Mouse (Mus musculus) midbrain, embryonic 10.5 days (tissue): ENCODE results near the gene Nap1l1. TPM values are rescaled to one million over a fixed set of nuclear protein-coding genes. Genes with fewer than 3 reads are reported as not detected.
"Not testable (repeated sequence)": the region's sequence is repeated elsewhere in the genome, so short reads cannot be mapped to it uniquely, and the experiment has no call there.

Source experiments
- DNase-seq: peaks from one replicate; pipeline ENCODE4 v3.0.0-alpha.2; 2017; ENCODE audit warnings: low spot score
- H3K27ac ChIP-seq: fragments of 300-500 bp; sonication (generic); replicated peaks from 2 replicates; pipeline ENCODE4 v1.5.1; 2016; ENCODE audit warnings: mild to moderate bottlenecking
- H3K27me3 ChIP-seq: fragments of 300-500 bp; sonication (generic); 2 replicates; pipeline ENCODE4 v1.6.1; 2016; ENCODE audit warnings: low read depth, mild to moderate bottlenecking; ENCODE audit not compliant: poor library complexity, severe bottlenecking
- H3K36me3 ChIP-seq: fragments of 300-500 bp; sonication (generic); 2 replicates; pipeline ENCODE4 v1.6.1; 2016; ENCODE audit warnings: mild to moderate bottlenecking, moderate library complexity
- H3K4me1 ChIP-seq: fragments of 300-500 bp; sonication (generic); 2 replicates; pipeline ENCODE4 v1.6.1; 2016
- H3K4me3 ChIP-seq: fragments of 300-500 bp; sonication (generic); 2 replicates; pipeline ENCODE4 v1.5.1; 2016; ENCODE audit warnings: mild to moderate bottlenecking, moderate library complexity
- H3K9me3 ChIP-seq: fragments of 300-500 bp; sonication (generic); replicated peaks from 2 replicates; pipeline ENCODE4 v1.6.1; 2016; ENCODE audit warnings: mild to moderate bottlenecking
- WGBS: fragments of 180-500 bp; shearing (Covaris S2); methylation state at CpG from one replicate; pipeline ENCODE4 v1.1.7; 2016; 5-methylcytosine and 5-hydroxymethylcytosine counted together
- polyA plus RNA-seq: library from polyadenylated mRNA; unstranded; fragments of >200 nt; fragmentation: Nextera tagmentation; extraction: Ambion mirVana; gene quantifications from 2 replicates; pipeline ENCODE4 v1.2.1, GENCODE M21; 2016

The Nap1l1 gene
- 355 and 424 TPM in 2 replicates for polyA plus RNA-seq

- Histone ChIP-seq H3K27me3 (no peaks in the 10 kb centered on the region), H3K4me1 (peaks cover 52% of the 10 kb centered on the region), H3K9me3 (no peaks in the 10 kb centered on the region), H3K4me3 (peak within 1 kb of the TSS; percentile 97), H3K36me3 (peaks cover 25% of the 10 kb centered on the region), H3K27ac (peak within 1 kb of the TSS; percentile 100)
- peak; percentile 99 for DNase-seq
- under 1% methylated on average over 78 of the region's 80 CpGs for WGBS
Measured at GRCm38 (mm10) chr10:111472686-111473510, at the start of gene Nap1l1. TSS of gene Nap1l1 (plus strand) at chr10:111473223.

GRCm38 (mm10) chr10:111426491-111426890 lies 46.5 kb upstream of the Nap1l1 start:
- no peak overlapping the region for H3K27ac ChIP-seq
- WGBS, result 94% methylated on average over 1 of the region's 1 CpGs
- H3K27me3 ChIP-seq, result no peaks in the 10 kb centered on the region
- H3K4me1 ChIP-seq, result peaks cover 16% of the 10 kb centered on the region
- peaks cover 5% of the 10 kb centered on the region for H3K9me3 ChIP-seq
- DNase-seq, result no peak
- H3K36me3 ChIP-seq, result no peaks in the 10 kb centered on the region
- H3K4me3 ChIP-seq, result no peak overlapping the region

- Histone ChIP-seq H3K9me3 (no peaks in the 10 kb centered on the region), H3K4me3 (no peak overlapping the region), H3K4me1 (no peaks in the 10 kb centered on the region), H3K36me3 (no peaks in the 10 kb centered on the region), H3K27me3 (no peaks in the 10 kb centered on the region), H3K27ac (no peak overlapping the region)
- 87% methylated on average over 3 of the region's 3 CpGs for WGBS
- DNase-seq, result no peak
Measured at GRCm38 (mm10) chr10:111433502-111433901, 39.5 kb upstream of the Nap1l1 start.

GRCm38 (mm10) chr10:111441034-111441440 lies 32.0 kb upstream of the Nap1l1 start:
- Histone ChIP-seq H3K9me3 (no peaks in the 10 kb centered on the region), H3K27me3 (no peaks in the 10 kb centered on the region), H3K4me1 (peaks cover 10% of the 10 kb centered on the region; the same call in 1 of the 2 replicates), H3K36me3 (no peaks in the 10 kb centered on the region), H3K4me3 (no peak overlapping the region), H3K27ac (no peak overlapping the region)
- no peak for DNase-seq
- WGBS, result 70% methylated on average over 3 of the region's 3 CpGs

GRCm38 (mm10) chr10:111444199-111444598 lies 28.8 kb upstream of the Nap1l1 start:
- no peak overlapping the region for H3K27ac ChIP-seq
- H3K4me1 ChIP-seq, result peaks cover 15% of the 10 kb centered on the region
- H3K27me3 ChIP-seq, result no peaks in the 10 kb centered on the region
- no peak for DNase-seq
- 80% methylated on average over 9 of the region's 9 CpGs for WGBS
- H3K36me3 ChIP-seq, result no peaks in the 10 kb centered on the region
- no peaks in the 10 kb centered on the region for H3K9me3 ChIP-seq
- no peak overlapping the region for H3K4me3 ChIP-seq

GRCm38 (mm10) chr10:111445939-111446671 lies 26.9 kb upstream of the Nap1l1 start:
- H3K36me3 ChIP-seq, result no peaks in the 10 kb centered on the region
- no peak overlapping the region for H3K4me3 ChIP-seq
- H3K9me3 ChIP-seq, result no peaks in the 10 kb centered on the region
- H3K4me1 ChIP-seq, result peaks cover 13% of the 10 kb centered on the region
- 31% methylated on average over 9 of the region's 9 CpGs for WGBS
- H3K27ac ChIP-seq, result 0 out of 2 replicates have a peak overlapping the region, but pooled peaks have one; percentile 28
- no peak for DNase-seq
- no peaks in the 10 kb centered on the region for H3K27me3 ChIP-seq

GRCm38 (mm10) chr10:111446672-111447008 lies 26.4 kb upstream of the Nap1l1 start:
- 0 out of 2 replicates have a peak overlapping the region, but pooled peaks have one; percentile 28 for H3K27ac ChIP-seq
- DNase-seq, H3K27me3 ChIP-seq, H3K9me3 ChIP-seq, H3K36me3 ChIP-seq, H3K4me1 ChIP-seq, H3K4me3 ChIP-seq: not testable (repeated sequence)
- 89% methylated on average over 3 of the region's 3 CpGs for WGBS

- WGBS, result 75% methylated on average over 5 of the region's 5 CpGs
- not testable (repeated sequence) for H3K27me3 ChIP-seq, H3K27ac ChIP-seq, H3K36me3 ChIP-seq, H3K4me1 ChIP-seq, DNase-seq, H3K4me3 ChIP-seq, H3K9me3 ChIP-seq
Measured at GRCm38 (mm10) chr10:111449662-111450061, 23.4 kb upstream of the Nap1l1 start.

- no peaks in the 10 kb centered on the region for H3K27me3 ChIP-seq
- H3K4me1 ChIP-seq, result no peaks in the 10 kb centered on the region
- no peaks in the 10 kb centered on the region for H3K9me3 ChIP-seq
- no peaks in the 10 kb centered on the region for H3K36me3 ChIP-seq
- no peak for DNase-seq
- no peak overlapping the region for H3K27ac ChIP-seq
- no peak overlapping the region for H3K4me3 ChIP-seq
- WGBS, result 97% methylated on average over 1 of the region's 1 CpGs
Measured at GRCm38 (mm10) chr10:111451683-111452322, 21.2 kb upstream of the Nap1l1 start.

- Histone ChIP-seq H3K27ac (no peak overlapping the region), H3K27me3 (no peaks in the 10 kb centered on the region), H3K4me3 (no peak overlapping the region), H3K9me3 (no peaks in the 10 kb centered on the region), H3K36me3 (no peaks in the 10 kb centered on the region), H3K4me1 (no peaks in the 10 kb centered on the region)
- no peak for DNase-seq
- WGBS, result 91% methylated on average over 11 of the region's 11 CpGs
Measured at GRCm38 (mm10) chr10:111452426-111452825, 20.6 kb upstream of the Nap1l1 start.

- H3K27me3 ChIP-seq, result no peaks in the 10 kb centered on the region
- H3K4me3 ChIP-seq, result no peak overlapping the region
- H3K9me3 ChIP-seq, result no peaks in the 10 kb centered on the region
- DNase-seq, result no peak
- no peaks in the 10 kb centered on the region for H3K36me3 ChIP-seq
- no peak overlapping the region for H3K27ac ChIP-seq
- 86% methylated on average over 8 of the region's 8 CpGs for WGBS
- H3K4me1 ChIP-seq, result peaks cover 11% of the 10 kb centered on the region
Measured at GRCm38 (mm10) chr10:111454698-111455308, 18.2 kb upstream of the Nap1l1 start.

- DNase-seq, result no peak
- H3K9me3 ChIP-seq, result no peaks in the 10 kb centered on the region
- 84% methylated on average over 7 of the region's 7 CpGs for WGBS
- no peaks in the 10 kb centered on the region for H3K27me3 ChIP-seq
- H3K4me3 ChIP-seq, result no peak overlapping the region
- H3K4me1 ChIP-seq, result peaks cover 20% of the 10 kb centered on the region
- no peak overlapping the region for H3K27ac ChIP-seq
- H3K36me3 ChIP-seq, result no peaks in the 10 kb centered on the region
Measured at GRCm38 (mm10) chr10:111458088-111458487, 14.9 kb upstream of the Nap1l1 start.
